Mouse (Mus musculus) left cerebral cortex, postnatal 4 days (tissue): ENCODE measurements at regions not wholly inside any gene's neighbourhood (a gene's known extent, or its start where the extent isn't known, plus 50 kb on each side); places are given as distances from the start of the nearest gene placed in this dataset.

Experiments
- DNase-seq: peaks from one replicate; pipeline ENCODE4 v3.0.0-alpha.2; 2022
- intact Hi-C: fragments of 180-260 bp; cut with DNase I; formaldehyde crosslinking; loops from one replicate; pipeline ENCODE4 v1.15.1; 2025

GRCm38 (mm10) chr3:151153340-151153739 is 284.3 kb upstream of the Adgrl4 start:
- no peak for DNase-seq
- intact Hi-C loops, result no loop called here

DNA sequence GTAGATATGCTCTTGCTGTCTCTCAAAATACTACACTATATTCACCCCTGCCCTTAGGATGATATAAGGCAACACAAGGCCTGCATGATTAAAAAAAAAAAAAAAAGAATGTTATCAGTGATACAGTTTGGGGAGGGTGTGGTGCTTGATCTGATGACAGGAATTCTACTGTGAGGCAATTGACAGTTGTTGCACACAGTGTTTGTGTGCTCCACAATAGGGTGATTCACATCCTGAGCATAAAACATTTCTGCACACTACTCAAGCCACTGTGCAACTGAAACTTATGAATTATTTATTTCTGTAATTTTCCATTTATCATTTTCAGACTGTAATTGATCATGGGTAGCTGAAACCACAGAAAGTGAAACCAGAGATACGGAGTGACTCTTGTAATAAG is 277.2 kb upstream of the Adgrl4 start:
- intact Hi-C loops, result no loop called here

GRCm38 (mm10) chr3:151182132-151182531 is 255.6 kb upstream of the Adgrl4 start:
- DNase-seq, result no peak

More for the DNA sequence above, 277.2 kb upstream of the Adgrl4 start:
- no peak for DNase-seq

DNA sequence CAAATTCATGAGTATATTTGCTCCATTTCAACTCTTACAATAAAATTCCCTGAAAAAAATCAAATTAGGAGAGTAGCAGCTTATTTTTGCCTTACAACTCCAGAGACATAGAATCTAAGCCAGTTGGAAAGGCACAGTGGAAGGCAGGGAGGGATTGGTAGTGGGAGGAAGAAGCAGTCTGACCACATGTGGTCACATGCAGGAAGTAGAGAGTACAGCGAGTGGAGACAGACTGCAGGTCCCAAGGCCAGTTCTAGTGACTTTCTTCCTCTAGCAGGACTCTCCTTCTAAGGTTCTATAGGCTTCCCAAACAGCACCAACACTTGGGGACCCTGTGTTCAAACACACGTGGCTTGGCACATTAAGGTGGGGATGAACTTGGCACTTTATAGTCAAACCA is 245.6 kb upstream of the Adgrl4 start:
- intact Hi-C loops, result no loop called here
- no peak for DNase-seq

More at GRCm38 (mm10) chr3:151182132-151182531, 255.6 kb upstream of the Adgrl4 start:
- intact Hi-C loops, result no loop called here

DNA sequence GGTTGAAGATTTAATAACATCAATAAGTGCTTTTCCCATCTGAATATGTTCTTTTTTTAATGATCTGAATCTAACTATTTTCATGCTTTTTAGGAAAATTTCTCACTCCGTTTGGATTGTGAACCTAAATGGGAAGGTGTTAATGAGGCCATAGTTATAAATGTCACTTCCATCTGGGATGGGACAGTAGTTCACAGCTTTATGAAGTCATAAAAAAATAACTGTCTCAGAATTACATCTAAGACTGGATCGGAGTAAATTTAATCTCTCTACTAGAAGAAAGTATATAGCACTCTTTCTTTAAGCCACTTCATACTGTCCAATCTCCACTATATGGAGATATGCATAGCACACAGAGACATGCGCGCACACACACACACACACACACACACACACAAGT is 226.7 kb upstream of the Adgrl4 start:
- DNase-seq, result no peak
- intact Hi-C loops, result no loop called here

DNA sequence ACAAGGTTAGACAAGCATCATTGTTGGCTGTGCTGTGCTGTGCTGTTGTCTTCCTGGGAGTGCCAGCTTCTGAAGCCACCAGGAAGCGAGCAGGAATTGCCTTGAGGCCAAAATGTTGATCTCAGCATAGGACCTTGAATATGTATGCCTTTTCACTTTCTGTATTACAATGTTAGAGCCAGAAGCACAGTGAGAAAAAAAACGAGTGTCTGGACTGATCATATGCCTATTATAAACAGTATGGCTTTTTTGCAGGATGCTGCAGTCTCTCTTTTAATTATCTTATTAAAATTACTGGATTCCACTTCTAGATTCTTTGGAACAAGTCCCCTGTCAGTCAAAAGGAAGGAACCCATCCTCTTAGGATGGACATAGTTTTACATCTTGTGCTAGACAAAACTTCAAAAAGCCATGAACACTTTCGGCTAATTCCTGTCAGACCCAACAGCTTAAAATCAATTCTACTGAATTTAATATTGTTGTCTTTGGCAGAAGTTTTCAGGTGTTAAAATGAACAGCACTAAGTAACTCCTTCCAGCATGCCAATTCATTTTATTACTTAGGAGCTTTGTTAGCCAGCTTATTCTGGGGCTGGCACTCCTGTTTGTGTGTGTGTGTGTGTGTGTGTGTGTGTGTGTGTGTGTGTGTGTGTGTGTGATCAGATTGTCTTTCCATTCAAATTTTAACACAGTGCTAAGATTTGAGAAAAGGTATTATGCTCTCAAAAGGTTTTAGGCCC is 220.8 kb upstream of the Adgrl4 start:
- no peak for DNase-seq
- intact Hi-C loops, result no loop called here

DNA sequence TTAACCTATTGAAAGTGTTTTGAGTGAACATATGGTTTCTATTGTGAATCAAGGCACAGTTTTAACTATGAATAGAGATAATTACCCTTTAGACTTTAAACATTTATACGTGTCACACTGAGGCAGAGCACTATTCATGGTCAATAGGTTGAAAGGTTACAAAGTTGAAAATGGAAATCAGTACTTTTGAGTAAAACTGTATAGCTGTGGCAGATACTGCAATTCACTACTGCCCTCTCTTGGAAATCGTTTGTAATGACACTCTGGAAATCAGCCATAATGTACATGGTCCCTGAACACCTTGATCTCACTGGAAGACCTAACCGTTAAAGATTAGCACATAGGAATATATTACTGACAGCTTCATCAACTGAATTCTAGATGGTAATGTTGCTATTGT is 215.3 kb upstream of the Adgrl4 start:
- intact Hi-C loops, result no loop called here
- no peak for DNase-seq

DNA sequence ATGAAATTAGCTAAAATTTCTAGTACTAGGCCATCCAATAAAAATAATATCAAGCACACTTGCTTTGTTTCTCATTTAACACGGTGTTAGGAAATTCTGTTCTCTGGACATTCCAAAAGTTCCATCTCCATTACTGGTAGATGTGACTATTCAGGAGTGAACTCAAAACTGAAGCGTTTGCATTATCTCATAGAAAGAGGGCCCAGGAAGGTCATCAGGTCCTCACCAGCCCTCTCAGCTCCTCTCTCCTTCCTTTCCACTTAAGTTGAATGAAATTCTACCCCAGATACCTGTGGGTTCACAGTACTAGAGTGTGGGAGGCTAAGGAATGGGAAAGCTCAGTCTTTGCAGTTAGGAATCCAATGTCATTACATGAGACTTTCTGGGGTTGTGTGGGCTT is 185.2 kb upstream of the Adgrl4 start:
- no peak for DNase-seq
- intact Hi-C loops, result no loop called here

DNA sequence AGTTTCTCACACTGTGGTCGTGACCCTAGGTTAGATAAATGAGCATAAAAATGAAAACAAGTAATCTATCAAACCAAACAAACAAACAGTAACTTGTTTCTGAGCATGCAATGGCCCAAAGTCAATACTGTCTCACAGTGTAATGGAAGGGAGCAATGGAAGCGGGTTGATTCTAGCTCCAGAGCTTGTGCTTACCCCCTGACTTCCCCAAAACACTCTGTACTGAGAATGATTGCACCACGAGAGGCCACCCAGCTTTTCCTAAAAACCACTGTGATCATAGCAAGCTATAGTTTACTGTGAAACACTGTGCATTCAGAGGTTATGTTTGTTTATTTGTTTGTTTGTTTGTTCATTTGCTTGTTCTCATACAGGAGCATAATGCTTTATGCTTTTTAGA is 174.9 kb upstream of the Adgrl4 start:
- DNase-seq, result no peak
- intact Hi-C loops, result no loop called here

GRCm38 (mm10) chr3:151265658-151266057 is 172.0 kb upstream of the Adgrl4 start:
- intact Hi-C loops, result no loop called here
- no peak for DNase-seq

- intact Hi-C loops, result no loop called here
- no peak for DNase-seq
Measured at GRCm38 (mm10) chr3:151269514-151269913, 168.2 kb upstream of the Adgrl4 start.

GRCm38 (mm10) chr3:151283829-151284228 is 153.9 kb upstream of the Adgrl4 start:
- intact Hi-C loops, result no loop called here

GRCm38 (mm10) chr3:151293981-151294605 is 143.6 kb upstream of the Adgrl4 start:
- DNase-seq, result peak; percentile 70
- intact Hi-C loops, result no loop called here

More at GRCm38 (mm10) chr3:151283829-151284228, 153.9 kb upstream of the Adgrl4 start:
- DNase-seq, result no peak

DNA sequence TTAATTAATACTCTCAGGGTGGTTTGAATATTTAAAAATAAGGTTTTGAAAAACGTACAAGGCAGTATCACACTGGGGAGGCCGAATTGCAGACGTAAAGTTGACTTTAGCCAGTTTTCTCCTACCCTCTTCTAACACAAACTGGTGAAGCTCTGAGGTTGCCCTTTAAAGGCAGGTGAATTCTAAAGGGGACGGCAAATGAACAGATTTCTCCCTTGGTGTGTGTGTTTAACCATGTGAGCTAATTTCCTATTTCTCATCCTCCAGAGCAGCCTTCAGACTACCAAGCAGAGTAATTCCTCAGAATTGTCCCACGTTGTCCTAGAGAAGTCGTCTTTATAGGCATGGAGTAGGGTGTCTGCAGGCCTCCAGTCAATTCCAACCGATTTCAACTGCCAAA is 143.1 kb upstream of the Adgrl4 start:
- intact Hi-C loops, result no loop called here
- DNase-seq, result no peak

DNA sequence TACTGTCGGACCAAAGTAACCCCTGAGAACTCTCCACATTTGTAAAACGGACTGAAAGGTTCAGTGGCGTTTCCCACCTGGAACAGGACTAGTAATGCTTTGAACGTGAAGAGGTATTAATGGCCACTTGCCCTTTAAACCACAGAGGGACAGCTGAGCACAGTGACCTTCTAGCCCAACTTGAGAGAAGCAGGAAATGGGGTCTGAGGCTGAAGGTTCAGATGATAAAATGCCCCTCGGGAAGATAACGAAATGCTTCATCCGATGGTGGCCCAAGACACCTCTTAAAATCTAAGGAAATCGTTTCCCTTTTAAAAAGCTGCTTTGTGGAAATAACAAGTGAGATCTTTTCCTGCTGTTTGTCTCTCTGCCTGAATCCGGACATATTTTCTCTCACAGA is 142.7 kb upstream of the Adgrl4 start:
- intact Hi-C loops, result no loop called here
- no peak for DNase-seq

DNA sequence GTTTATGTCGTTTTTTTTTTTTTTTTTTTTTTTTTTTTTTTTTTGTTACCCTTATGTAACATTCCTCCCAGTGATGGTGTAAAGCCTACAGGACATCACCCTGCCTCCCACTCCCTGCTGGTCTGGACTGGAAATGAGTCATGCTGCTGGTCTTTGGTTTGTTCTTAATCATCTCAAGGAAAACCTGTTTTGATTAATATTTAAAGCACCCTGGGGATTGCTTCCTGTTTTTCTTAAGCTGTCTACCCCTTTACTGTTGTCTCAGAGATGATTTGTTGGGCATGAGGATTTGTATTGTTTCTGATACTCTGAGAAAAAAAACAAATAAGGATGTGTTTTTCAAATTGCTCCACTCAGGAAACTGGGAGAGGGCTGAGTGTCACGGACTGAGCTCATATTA is 139.4 kb upstream of the Adgrl4 start:
- DNase-seq, result no peak
- intact Hi-C loops, result no loop called here

- intact Hi-C loops, result no loop called here
- no peak for DNase-seq
Measured at GRCm38 (mm10) chr3:151305402-151305801, 132.3 kb upstream of the Adgrl4 start.

DNA sequence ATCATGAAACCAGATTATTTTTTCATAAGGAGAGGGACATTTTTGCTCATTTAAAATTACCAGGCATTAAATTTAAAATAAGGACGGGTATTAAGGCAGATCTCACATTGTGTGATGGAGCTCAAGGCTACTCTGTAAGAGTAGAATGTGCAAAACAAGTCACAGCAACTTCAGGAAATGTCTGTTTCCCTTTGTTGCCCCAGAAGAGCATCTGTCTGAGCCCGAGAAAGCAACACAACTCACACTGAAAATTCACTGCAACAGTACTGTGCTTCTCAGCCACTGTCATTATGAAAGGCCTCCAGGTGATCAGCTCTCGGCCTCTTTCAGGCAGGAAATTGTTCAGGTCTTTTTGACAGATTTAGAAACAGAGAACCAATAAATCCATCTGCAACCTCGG is 129.7 kb upstream of the Adgrl4 start:
- intact Hi-C loops, result no loop called here
- no peak for DNase-seq

DNA sequence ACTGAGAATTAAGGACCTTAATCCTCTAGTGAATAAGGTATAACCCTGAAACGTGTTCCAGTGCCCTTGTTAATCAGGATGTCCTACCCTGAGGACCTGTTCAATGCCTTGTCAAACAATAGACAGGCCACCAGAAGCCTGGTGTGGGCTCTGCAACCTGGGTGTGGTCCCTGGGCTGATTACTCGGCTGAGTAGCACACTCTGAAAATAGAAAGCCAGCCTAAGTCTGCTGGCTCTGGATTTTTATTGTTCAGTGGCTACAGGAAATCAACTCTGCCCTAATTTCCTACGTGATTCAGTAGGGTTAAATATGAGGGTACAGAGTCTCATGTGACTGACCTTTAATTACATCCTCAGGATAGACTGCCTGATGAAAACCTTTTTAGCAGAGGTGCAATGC is 113.9 kb upstream of the Adgrl4 start:
- intact Hi-C loops, result no loop called here
- no peak for DNase-seq

DNA sequence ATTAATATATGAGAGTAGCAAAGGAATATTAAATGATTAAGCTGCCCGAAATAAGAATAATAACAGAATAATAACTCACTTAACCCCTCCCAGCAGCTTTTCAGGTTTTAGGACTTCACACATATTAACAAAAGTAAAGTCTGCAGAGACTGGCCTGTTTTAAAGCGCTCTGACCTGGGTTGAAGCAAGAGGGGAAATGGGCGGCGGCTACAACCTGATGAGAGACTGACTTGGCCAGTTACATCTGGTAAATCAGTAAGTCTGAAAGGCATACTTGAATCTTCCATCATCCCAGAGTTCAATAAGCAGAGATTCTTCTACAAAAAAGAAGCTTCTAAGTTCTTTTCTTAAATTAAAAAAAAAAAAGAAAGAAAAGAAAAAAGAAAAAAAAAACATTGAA is 107.9 kb upstream of the Adgrl4 start:
- intact Hi-C loops, result no loop called here
- no peak for DNase-seq

DNA sequence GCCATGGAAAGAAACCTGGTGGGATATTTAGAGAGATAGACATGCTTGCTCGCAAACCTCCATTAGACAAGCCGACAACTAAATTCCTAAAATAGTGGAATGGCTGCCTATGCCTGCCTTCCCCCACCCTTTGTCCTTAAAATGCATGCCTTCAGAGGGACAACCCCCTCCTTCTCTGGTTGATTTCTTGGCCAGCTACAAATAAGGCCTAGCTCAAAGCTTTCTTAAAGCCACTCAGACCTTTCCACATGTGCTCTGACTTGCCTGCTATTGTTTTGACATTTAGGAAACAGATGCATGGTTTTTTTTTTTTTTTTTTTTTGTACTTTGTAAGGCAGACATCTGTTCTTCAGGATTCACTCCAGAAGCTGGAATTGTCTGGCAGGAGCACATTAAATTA is 105.8 kb upstream of the Adgrl4 start:
- DNase-seq, result no peak
- intact Hi-C loops, result no loop called here

DNA sequence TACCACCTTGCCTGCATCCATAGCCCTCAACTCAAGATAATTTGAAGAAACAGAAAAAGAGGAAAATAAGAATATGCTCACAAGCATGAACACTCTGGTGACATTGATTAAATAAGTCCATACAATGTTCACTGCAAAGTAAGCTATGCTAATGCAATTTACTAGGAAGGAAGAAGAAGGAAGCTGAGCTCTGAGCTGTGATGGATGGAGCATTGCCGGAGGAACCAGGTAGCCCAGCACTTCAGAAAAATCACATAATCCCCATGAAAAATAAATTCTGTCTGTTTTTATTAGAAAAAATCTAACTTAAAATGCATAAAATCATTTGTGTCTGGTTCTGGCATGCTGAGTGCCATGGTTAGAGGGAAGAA is 105.4 kb upstream of the Adgrl4 start:
- DNase-seq, result no peak
- intact Hi-C loops, result no loop called here
